Mouse (Mus musculus) intestine, postnatal 0 days (tissue): ENCODE results near the gene Slc8a1. TPM values are rescaled to one million over a fixed set of nuclear protein-coding genes. Genes with fewer than 3 reads are reported as not detected.

Source experiments
- ATAC-seq: fragments of 200-750 bp; cut with Nextera tagmentation; 2 replicates; pipeline ENCODE4 v1.8.0; 2017; ENCODE audit warnings: mild to moderate bottlenecking, moderate TSS enrichment, moderate library complexity
- H3K27ac ChIP-seq: fragments of 300-500 bp; sonication (generic); 2 replicates; pipeline ENCODE4 v1.5.1; 2014; ENCODE audit warnings: mild to moderate bottlenecking, low read depth, low read length, moderate library complexity
- H3K27me3 ChIP-seq: fragments of 300-500 bp; sonication (generic); replicated peaks from 2 replicates; pipeline ENCODE4 v1.6.1; 2014; ENCODE audit warnings: low read length, mixed read lengths; ENCODE audit not compliant: control insufficient read depth, insufficient read depth
- H3K36me3 ChIP-seq: fragments of 300-500 bp; sonication (generic); 2 replicates; pipeline ENCODE4 v1.6.1; 2014; ENCODE audit warnings: mild to moderate bottlenecking, moderate library complexity; ENCODE audit not compliant: control insufficient read depth, insufficient read depth
- H3K4me1 ChIP-seq: fragments of 300-500 bp; sonication (generic); replicated peaks from 2 replicates; pipeline ENCODE4 v1.6.1; 2014; ENCODE audit warnings: antibody characterized with exemption, low read length, mixed read lengths; ENCODE audit not compliant: control insufficient read depth, insufficient read depth
- H3K4me2 ChIP-seq: fragments of 300-500 bp; sonication (generic); replicated peaks from 2 replicates; pipeline ENCODE4 v1.6.1; 2014; ENCODE audit warnings: low read depth, mild to moderate bottlenecking, moderate library complexity
- H3K4me3 ChIP-seq: fragments of 300-500 bp; sonication (generic); 2 replicates; pipeline ENCODE4 v1.5.1; 2014; ENCODE audit warnings: low read depth, low read length
- H3K9ac ChIP-seq: fragments of 300-500 bp; sonication (generic); 2 replicates; pipeline ENCODE4 v1.6.1; 2014; ENCODE audit warnings: mild to moderate bottlenecking, low read depth, low read length
- H3K9me3 ChIP-seq: fragments of 300-500 bp; sonication (generic); 2 replicates; pipeline ENCODE4 v1.6.1; 2016; ENCODE audit warnings: mixed run types; ENCODE audit not compliant: control insufficient read depth
- CTCF ChIP-seq: sonication (generic); IDR thresholded peaks from 2 replicates; pipeline ENCODE4 v1.5.1; 2016; ENCODE audit warnings: low read depth, mild to moderate bottlenecking, control low read depth, antibody characterized with exemption, moderate library complexity
- WGBS: fragments of 180-500 bp; shearing (Covaris S2); extraction: QIAGEN DNeasy Blood & Tissue Kit; methylation state at CpG from one replicate; pipeline ENCODE4 v1.1.7; 2014; 5-methylcytosine and 5-hydroxymethylcytosine counted together
- polyA plus RNA-seq: library from polyadenylated mRNA; unstranded; fragments of >200 nt; fragmentation: Nextera tagmentation; extraction: Ambion mirVana; gene quantifications from 2 replicates; pipeline ENCODE4 v1.2.1, GENCODE M21; 2015

Slc8a1 gene
- polyA plus RNA-seq, 1 experiment from 2014 or later, result 2.9 TPM

GRCm38 (mm10) chr17:81526463-81526862 is 211.7 kb downstream of the Slc8a1 start:
- WGBS, result 88% methylated on average over 3 of the region's 3 CpGs
- no peaks in the 10 kb centered on the region for H3K9me3 ChIP-seq

GRCm38 (mm10) chr17:81524826-81525225 is 213.4 kb downstream of the Slc8a1 start:
- no peak for ATAC-seq
- H3K4me2 ChIP-seq, result no peak overlapping the region
- TF ChIP-seq CTCF, result no peak
- no peaks in the 10 kb centered on the region for H3K9me3 ChIP-seq
- WGBS, result 75% methylated on average over 6 of the region's 6 CpGs
- H3K9ac ChIP-seq, result no peak overlapping the region
- H3K4me1 ChIP-seq, result no peaks in the 10 kb centered on the region
- H3K27ac ChIP-seq, result no peak overlapping the region
- H3K27me3 ChIP-seq, result no peaks in the 10 kb centered on the region
- H3K4me3 ChIP-seq, result no peak overlapping the region
- H3K36me3 ChIP-seq, result no peaks in the 10 kb centered on the region

More at GRCm38 (mm10) chr17:81526463-81526862, 211.7 kb downstream of the Slc8a1 start:
- no peak overlapping the region for H3K4me2 ChIP-seq
- H3K4me1 ChIP-seq, result no peaks in the 10 kb centered on the region
- ATAC-seq, result no peak
- H3K27ac ChIP-seq, result no peak overlapping the region
- H3K27me3 ChIP-seq, result no peaks in the 10 kb centered on the region
- no peak overlapping the region for H3K9ac ChIP-seq
- H3K4me3 ChIP-seq, result no peak overlapping the region
- no peaks in the 10 kb centered on the region for H3K36me3 ChIP-seq
- no peak for TF ChIP-seq CTCF

GRCm38 (mm10) chr17:81523943-81524342 is 214.2 kb downstream of the Slc8a1 start:
- Histone ChIP-seq H3K36me3 (no peaks in the 10 kb centered on the region), H3K9me3 (no peaks in the 10 kb centered on the region), H3K9ac (no peak overlapping the region), H3K4me1 (no peaks in the 10 kb centered on the region), H3K27ac (no peak overlapping the region), H3K27me3 (no peaks in the 10 kb centered on the region), H3K4me3 (no peak overlapping the region), H3K4me2 (no peak overlapping the region)
- no peak for ATAC-seq
- 86% methylated on average over 2 of the region's 2 CpGs for WGBS
- TF ChIP-seq CTCF, result no peak

GRCm38 (mm10) chr17:81518316-81519025 is 219.7 kb downstream of the Slc8a1 start:
- no peak overlapping the region for H3K9ac ChIP-seq
- WGBS, result 88% methylated on average over 10 of the region's 10 CpGs
- no peak overlapping the region for H3K27ac ChIP-seq
- H3K36me3 ChIP-seq, result no peaks in the 10 kb centered on the region
- no peak for ATAC-seq
- no peaks in the 10 kb centered on the region for H3K4me1 ChIP-seq
- no peaks in the 10 kb centered on the region for H3K27me3 ChIP-seq
- no peaks in the 10 kb centered on the region for H3K9me3 ChIP-seq
- no peak for TF ChIP-seq CTCF
- H3K4me2 ChIP-seq, result no peak overlapping the region
- no peak overlapping the region for H3K4me3 ChIP-seq

GRCm38 (mm10) chr17:81516155-81516554 is 222.0 kb downstream of the Slc8a1 start:
- Histone ChIP-seq H3K4me3 (no peak overlapping the region), H3K36me3 (no peaks in the 10 kb centered on the region), H3K27me3 (no peaks in the 10 kb centered on the region), H3K9ac (no peak overlapping the region), H3K4me2 (no peak overlapping the region), H3K9me3 (no peaks in the 10 kb centered on the region), H3K4me1 (no peaks in the 10 kb centered on the region), H3K27ac (no peak overlapping the region)
- TF ChIP-seq CTCF, result no peak
- ATAC-seq, result no peak
- WGBS, result 84% methylated on average over 4 of the region's 4 CpGs

GRCm38 (mm10) chr17:81514022-81514421 is 224.2 kb downstream of the Slc8a1 start:
- H3K27me3 ChIP-seq, result no peaks in the 10 kb centered on the region
- H3K36me3 ChIP-seq, result no peaks in the 10 kb centered on the region
- ATAC-seq, result no peak
- WGBS, result 89% methylated on average over 4 of the region's 4 CpGs
- H3K9ac ChIP-seq, result no peak overlapping the region
- H3K27ac ChIP-seq, result no peak overlapping the region
- no peak for TF ChIP-seq CTCF
- H3K4me3 ChIP-seq, result no peak overlapping the region
- no peaks in the 10 kb centered on the region for H3K4me1 ChIP-seq
- no peaks in the 10 kb centered on the region for H3K9me3 ChIP-seq
- H3K4me2 ChIP-seq, result no peak overlapping the region
